Mouse (Mus musculus): ENCODE data around the gene Snrk. TPM values are rescaled to one million over a fixed set of nuclear protein-coding genes. Genes with fewer than 3 reads are reported as not detected.

The Snrk gene
- total RNA-seq, 4 experiments from 2014 or later: 37.1 to 69.7 (median 59.6) TPM

GRCm38 (mm10) chr9:122180105-122180504, 63.0 kb downstream of the Snrk start:
- DNase-seq (ENCODE audit: low spot score in 2 of 2): no peak

- DNase-seq (ENCODE audit: low spot score in 2 of 2): no peak
Observed at GRCm38 (mm10) chr9:122183074-122183473, 66.0 kb downstream of the Snrk start.

GRCm38 (mm10) chr9:122184329-122184728, 67.3 kb downstream of the Snrk start:
- DNase-seq (ENCODE audit: low spot score in 2 of 2): no peak

- peak; percentile 77 to 82 for DNase-seq (ENCODE audit: low spot score in 2 of 2)
Observed at GRCm38 (mm10) chr9:122185061-122185460, 68.0 kb downstream of the Snrk start.

- no peak for DNase-seq (ENCODE audit: low spot score in 2 of 2)
Observed at GRCm38 (mm10) chr9:122185953-122186352, 68.9 kb downstream of the Snrk start.

- DNase-seq (ENCODE audit: low spot score in 2 of 2): no peak
Observed at GRCm38 (mm10) chr9:122186643-122187226, 69.7 kb downstream of the Snrk start.

GRCm38 (mm10) chr9:122187451-122187921, 70.4 kb downstream of the Snrk start:
- DNase-seq (ENCODE audit: low spot score in 2 of 2): no peak

- no peak for DNase-seq (ENCODE audit: low spot score in 2 of 2)
Observed at GRCm38 (mm10) chr9:122188724-122189123, 71.7 kb downstream of the Snrk start.

- DNase-seq (ENCODE audit: low spot score in 2 of 2): no peak
Observed at GRCm38 (mm10) chr9:122193361-122193760, 76.3 kb downstream of the Snrk start.

GRCm38 (mm10) chr9:122193823-122194222, 76.8 kb downstream of the Snrk start:
- no peak for DNase-seq (ENCODE audit: low spot score in 2 of 2)

- peak; percentile 43 to 54 for DNase-seq (ENCODE audit: low spot score in 2 of 2)
Observed at GRCm38 (mm10) chr9:122195042-122195682, 78.1 kb downstream of the Snrk start.

GRCm38 (mm10) chr9:122197021-122197420, 80.0 kb downstream of the Snrk start:
- DNase-seq (ENCODE audit: low spot score in 2 of 2): no peak

- DNase-seq (ENCODE audit: low spot score in 2 of 2): no peak
Observed at GRCm38 (mm10) chr9:122198621-122199020, 81.6 kb downstream of the Snrk start.

- DNase-seq (ENCODE audit: low spot score in 2 of 2): peak; percentile 84 to 86
Observed at GRCm38 (mm10) chr9:122199253-122199652, 82.2 kb downstream of the Snrk start.

GRCm38 (mm10) chr9:122204508-122204907, 87.4 kb downstream of the Snrk start:
- no peak for DNase-seq (ENCODE audit: low spot score in 2 of 2)

GRCm38 (mm10) chr9:122205543-122206200, 88.6 kb downstream of the Snrk start:
- DNase-seq (ENCODE audit: low spot score in 2 of 2): peak in 1 of 2 experiments; percentile 45

- no peak for DNase-seq (ENCODE audit: low spot score in 2 of 2)
Observed at GRCm38 (mm10) chr9:122208311-122208710, 91.2 kb downstream of the Snrk start.

GRCm38 (mm10) chr9:122215118-122215517, 98.1 kb downstream of the Snrk start:
- no peak for DNase-seq (ENCODE audit: low spot score in 2 of 2)

- no peak for DNase-seq (ENCODE audit: low spot score in 2 of 2)
Observed at GRCm38 (mm10) chr9:122216945-122217529, 100.0 kb downstream of the Snrk start.
